Mouse (Mus musculus) spleen, adult 2 months (tissue): ENCODE data around the gene Rbm42. TPM values are rescaled to one million over a fixed set of nuclear protein-coding genes. Genes with fewer than 3 reads are reported as not detected.

Experiments
- DNase-seq, 2 experiments: peaks; one replicate each; pipeline versions ENCODE4 v3.0.0 to v3.0.0-alpha.2; 2012 to 2021; ENCODE audit warnings: low spot score in 2 of 2, low read depth in 1 of 2
- H3K27ac ChIP-seq: fragments of 200-500 bp; 2 replicates; pipeline ENCODE4 v1.5.1; 2012; ENCODE audit warnings: low read length, inconsistent platforms; ENCODE audit not compliant: insufficient read depth
- H3K27me3 ChIP-seq: fragments of 200-500 bp; 2 replicates; pipeline ENCODE4 v1.6.1; 2012; ENCODE audit warnings: mild to moderate bottlenecking, moderate library complexity, low read length, inconsistent platforms; ENCODE audit not compliant: control insufficient read depth, insufficient read depth
- H3K36me3 ChIP-seq: fragments of 200-500 bp; 2 replicates; pipeline ENCODE4 v1.6.1; 2012; ENCODE audit warnings: mild to moderate bottlenecking, low read length, inconsistent platforms; ENCODE audit not compliant: control insufficient read depth, insufficient read depth
- H3K4me1 ChIP-seq: fragments of 200-500 bp; 2 replicates; pipeline ENCODE4 v1.6.1; 2011; ENCODE audit warnings: inconsistent platforms; ENCODE audit not compliant: control insufficient read depth, insufficient read depth, insufficient read length
- H3K4me3 ChIP-seq: fragments of 200-500 bp; 2 replicates; pipeline ENCODE4 v1.5.1; 2011; ENCODE audit warnings: mild to moderate bottlenecking, inconsistent platforms; ENCODE audit not compliant: insufficient read depth, insufficient read length; ENCODE audit errors: extremely low read depth
- CTCF ChIP-seq: fragments of 200-500 bp; IDR thresholded peaks from 2 replicates; pipeline ENCODE4 v1.5.1; 2011; ENCODE audit warnings: mild to moderate bottlenecking, inconsistent platforms; ENCODE audit not compliant: insufficient read depth, insufficient read length, insufficient replicate concordance; ENCODE audit errors: extremely low read depth
- POLR2A ChIP-seq: fragments of 200-500 bp; IDR thresholded peaks from 2 replicates; pipeline ENCODE4 v1.6.1; 2011; ENCODE audit warnings: low read depth, low read length, inconsistent platforms
- WGBS: fragments of 180-500 bp; shearing (Covaris S2); methylation state at CpG from one replicate; pipeline ENCODE4 v1.1.7; 2018; 5-methylcytosine and 5-hydroxymethylcytosine counted together
- polyA plus RNA-seq: library from polyadenylated mRNA; depleted of rRNA; stranded (reverse); fragments of >200 nt; gene quantifications from 2 replicates; pipeline ENCODE4 v1.2.3, GENCODE M21; 2012

Rbm42 gene
- polyA plus RNA-seq, 1 experiment, result 56.5 TPM

GRCm38 (mm10) chr7:30678263-30678975, 28.3 kb upstream of the Rbm42 start:
- DNase-seq, result no peak
- Histone ChIP-seq H3K27ac (no peak overlapping the region), H3K4me3 (no peak overlapping the region), H3K27me3 (no peaks in the 10 kb centered on the region), H3K4me1 (no peaks in the 10 kb centered on the region; the same call in 1 of the 2 replicates), H3K36me3 (no peaks in the 10 kb centered on the region)
- WGBS, result 78% methylated on average over 5 of the region's 5 CpGs
- TF ChIP-seq POLR2A, result no peak
- no peak for TF ChIP-seq CTCF

- no peak for TF ChIP-seq POLR2A
- no peak for TF ChIP-seq CTCF
- Histone ChIP-seq H3K4me1 (no peaks in the 10 kb centered on the region), H3K27ac (no peak within 1 kb of the TSS), H3K4me3 (no peak within 1 kb of the TSS), H3K27me3 (no peaks in the 10 kb centered on the region), H3K36me3 (no peaks in the 10 kb centered on the region)
- 73% methylated on average over 9 of the region's 9 CpGs for WGBS
- no peak for DNase-seq
Observed at GRCm38 (mm10) chr7:30671480-30671879, 21.4 kb upstream of the Rbm42 start, which contains the start of gene Pmis2. Gene Pmis2 (minus strand): TSS chr7:30671605.

GRCm38 (mm10) chr7:30669229-30669628, 19.1 kb upstream of the Rbm42 start:
- TF ChIP-seq CTCF (no peak), POLR2A (no peak)
- no peaks in the 10 kb centered on the region for H3K36me3 ChIP-seq
- H3K27ac ChIP-seq, result no peak overlapping the region
- no peaks in the 10 kb centered on the region; the same call in 1 of the 2 replicates for H3K27me3 ChIP-seq
- 37% methylated on average over 3 of the region's 3 CpGs for WGBS
- H3K4me1 ChIP-seq, result peaks cover 5% of the 10 kb centered on the region; the same call in 1 of the 2 replicates
- no peak overlapping the region for H3K4me3 ChIP-seq
- DNase-seq, result peak in 1 of 2 experiments; percentile 28

GRCm38 (mm10) chr7:30665321-30665720, 15.2 kb upstream of the Rbm42 start:
- Histone ChIP-seq H3K4me3 (peak overlapping the region; percentile 95), H3K27me3 (no peaks in the 10 kb centered on the region; the same call in 1 of the 2 replicates), H3K4me1 (peaks cover 5% of the 10 kb centered on the region; the same call in 1 of the 2 replicates), H3K36me3 (peaks cover 5% of the 10 kb centered on the region), H3K27ac (no peak overlapping the region)
- WGBS, result 14% methylated on average over 11 of the region's 11 CpGs
- no peak for DNase-seq
- TF ChIP-seq POLR2A, result no peak
- no peak for TF ChIP-seq CTCF

- Histone ChIP-seq H3K4me3 (peak within 1 kb of the TSS; percentile 95), H3K36me3 (peaks cover 8% of the 10 kb centered on the region), H3K27me3 (no peaks in the 10 kb centered on the region; the same call in 1 of the 2 replicates), H3K4me1 (peaks cover 5% of the 10 kb centered on the region; the same call in 1 of the 2 replicates), H3K27ac (peak within 1 kb of the TSS; percentile 43)
- DNase-seq, result peak; percentile 86 to 88
- no peak; the same call in 1 of the 2 replicates for TF ChIP-seq POLR2A
- no peak for TF ChIP-seq CTCF
- under 1% methylated on average over 34 of the region's 34 CpGs for WGBS
Observed at GRCm38 (mm10) chr7:30664529-30665200, 14.5 kb upstream of the Rbm42 start, which contains the start of gene Haus5. Gene Haus5 (minus strand): TSS chr7:30664994.

- H3K4me3 ChIP-seq, result no peak overlapping the region
- peaks cover 10% of the 10 kb centered on the region for H3K27me3 ChIP-seq
- peaks cover 33% of the 10 kb centered on the region for H3K36me3 ChIP-seq
- DNase-seq, result no peak
- H3K4me1 ChIP-seq, result no peaks in the 10 kb centered on the region
- TF ChIP-seq CTCF, result no peak
- no peak for TF ChIP-seq POLR2A
- no peak overlapping the region for H3K27ac ChIP-seq
- 37% methylated on average over 4 of the region's 4 CpGs for WGBS
Observed at GRCm38 (mm10) chr7:30639083-30639482, 11.0 kb downstream of the Rbm42 start.
